Mouse (Mus musculus) ES-E14 (cell line): ENCODE measurements around the gene Kpna7. TPM values are rescaled to one million over a fixed set of nuclear protein-coding genes. Genes with fewer than 3 reads are reported as not detected.

ENCODE experiments used
- DNase-seq: peaks from one replicate; pipeline ENCODE4 v3.0.0-alpha.2; 2013; ENCODE audit warnings: low read depth, low spot score
- H3K27ac ChIP-seq: 2 replicates; pipeline ENCODE4 v1.5.1; 2012; ENCODE audit warnings: low read depth, mild to moderate bottlenecking, low read length, moderate library complexity, mixed read lengths; ENCODE audit not compliant: poor library complexity, insufficient read depth, severe bottlenecking
- H3K36me3 ChIP-seq: 2 replicates; pipeline ENCODE4 v1.6.1; 2012; ENCODE audit warnings: mild to moderate bottlenecking, low read length, moderate library complexity, mixed read lengths; ENCODE audit not compliant: control insufficient read depth, poor library complexity, insufficient read depth, severe bottlenecking
- H3K4me1 ChIP-seq, 2 experiments: fragments of 150-350 bp in 1 of 2; sonication (generic) in 1 of 2; 2 replicates each; pipeline ENCODE4 v1.6.1; 2012; ENCODE audit warnings: low read length in 2 of 2, mild to moderate bottlenecking in 1 of 2, mixed read lengths in 1 of 2; ENCODE audit not compliant: control insufficient read depth in 2 of 2, insufficient read depth in 2 of 2, poor library complexity in 1 of 2
- H3K4me3 ChIP-seq, 2 experiments: fragments of 150-350 bp in 1 of 2; sonication (generic) in 1 of 2; 2 replicates each; pipeline ENCODE4 v1.5.1; 2012; ENCODE audit warnings: low read length in 2 of 2, low read depth in 1 of 2, mild to moderate bottlenecking in 1 of 2, mixed read lengths in 1 of 2; ENCODE audit not compliant: insufficient read depth in 1 of 2, poor library complexity in 1 of 2, severe bottlenecking in 1 of 2
- H3K9ac ChIP-seq: 2 replicates; pipeline ENCODE4 v1.6.1; 2012; ENCODE audit warnings: low read depth, mild to moderate bottlenecking, low read length, mixed read lengths; ENCODE audit not compliant: poor library complexity, insufficient read depth, severe bottlenecking
- H3K9me3 ChIP-seq: fragments of 150-350 bp; sonication (generic); 2 replicates; pipeline ENCODE4 v1.6.1; 2012; ENCODE audit warnings: low read depth, mild to moderate bottlenecking, low read length; ENCODE audit not compliant: control insufficient read depth, insufficient read depth
- CHD2 ChIP-seq: IDR thresholded peaks from 2 replicates; pipeline ENCODE4 v1.6.1; 2014; ENCODE audit warnings: mild to moderate bottlenecking, low read depth, low read length, inconsistent platforms
- HCFC1 ChIP-seq: IDR thresholded peaks from 2 replicates; pipeline ENCODE4 v1.6.1; 2012; ENCODE audit warnings: low read length, inconsistent platforms, borderline replicate concordance; ENCODE audit not compliant: insufficient read depth
- MAFK ChIP-seq: IDR thresholded peaks from 2 replicates; pipeline ENCODE4 v1.6.1; 2014; ENCODE audit warnings: mild to moderate bottlenecking, low read depth, low read length, inconsistent platforms; ENCODE audit not compliant: insufficient read depth
- ZC3H11A ChIP-seq: IDR thresholded peaks from 2 replicates; pipeline ENCODE4 v1.6.1; 2012; ENCODE audit warnings: low read depth, mild to moderate bottlenecking, inconsistent platforms, low read length, borderline replicate concordance
- ZNF384 ChIP-seq: IDR thresholded peaks from 2 replicates; pipeline ENCODE4 v1.6.1; 2012; ENCODE audit warnings: low read depth, low read length, inconsistent platforms
- in situ Hi-C, 2 experiments: fragments of 600-800 bp; cut with MboI; formaldehyde crosslinking; loops; one replicate each; pipeline ENCODE4 v1.15.1; 2025; ENCODE audit warnings: low sequenced_read_pairs in 2 of 2, inconsistent platforms in 1 of 2; ENCODE audit not compliant: unreplicated experiment in 2 of 2
- total RNA-seq: library from RNA; depleted of rRNA; stranded (reverse); fragments of 300-350 nt; gene quantifications from 2 replicates; pipeline ENCODE4 v1.2.3, GENCODE M21; 2012; rRNA removed

Gene Kpna7
- total RNA-seq, 1 experiment: 0.58 TPM

GRCm38 (mm10) chr5:144940904-144941303 lies 142.9 kb downstream of the Kpna7 start:
- in situ Hi-C loops: no loop called here
- H3K27ac ChIP-seq: no peak overlapping the region
- H3K4me1 ChIP-seq: peaks cover 0 to 8% of the 10 kb centered on the region in 2 experiments; a peak in 1 of 4 replicates
- H3K9me3 ChIP-seq: no peaks in the 10 kb centered on the region
- no peak overlapping the region for H3K4me3 ChIP-seq
- DNase-seq: no peak
- no peak overlapping the region for H3K9ac ChIP-seq
- H3K36me3 ChIP-seq: no peaks in the 10 kb centered on the region
- TF ChIP-seq CHD2: no peak
- TF ChIP-seq ZC3H11A: no peak
- no peak for TF ChIP-seq MAFK

- DNase-seq: no peak
- in situ Hi-C loops: no loop called here
Measured at GRCm38 (mm10) chr5:144937304-144937703, 146.5 kb downstream of the Kpna7 start.

More at GRCm38 (mm10) chr5:144937304-144937703, 146.5 kb downstream of the Kpna7 start:
- Histone ChIP-seq H3K27ac (no peak overlapping the region), H3K4me3 (no peak overlapping the region), H3K9me3 (no peaks in the 10 kb centered on the region), H3K9ac (no peak overlapping the region), H3K4me1 (peaks cover 0 to 6% of the 10 kb centered on the region in 2 experiments; a peak in 1 of 4 replicates), H3K36me3 (no peaks in the 10 kb centered on the region)
- no peak for TF ChIP-seq MAFK
- no peak for TF ChIP-seq HCFC1
- TF ChIP-seq CHD2: no peak
- no peak for TF ChIP-seq ZNF384
- no peak for TF ChIP-seq ZC3H11A

Other genes with a start within 250 kb of the Kpna7 start
- 17.9 and 19.2 TPM in 2 replicates for gene Smurf1, start 118.2 kb downstream of the Kpna7 start, total RNA-seq
- not detected in 2 replicates for gene Gm4871, start 51.3 kb downstream of the Kpna7 start, total RNA-seq
- gene 1700018F24Rik, start 41.0 kb downstream of the Kpna7 start, total RNA-seq: not detected in 2 replicates
- 48.2 and 65.4 TPM in 2 replicates for gene Arpc1a, start 200 bp downstream of the Kpna7 start, total RNA-seq
- 185 and 249 TPM in 2 replicates for gene Arpc1b, start 30.2 kb upstream of the Kpna7 start, total RNA-seq
- gene Pdap1, start 56.2 kb upstream of the Kpna7 start, total RNA-seq: 89.3 and 108 TPM in 2 replicates
- gene Bud31, start 56.3 kb upstream of the Kpna7 start, total RNA-seq: 124 and 168 TPM in 2 replicates
- gene Ptcd1, start 83.1 kb upstream of the Kpna7 start, total RNA-seq: 12.8 and 14.3 TPM in 2 replicates
- gene Cpsf4, start 83.2 kb upstream of the Kpna7 start, total RNA-seq: 73.2 and 74.4 TPM in 2 replicates
- gene Atp5j2, start 108.0 kb upstream of the Kpna7 start, total RNA-seq: 537 and 605 TPM in 2 replicates
- gene Zkscan14, start 117.8 kb upstream of the Kpna7 start, total RNA-seq: 5.5 TPM in 2 replicates
- gene Zkscan5, start 120.5 kb upstream of the Kpna7 start, total RNA-seq: 16.9 and 18.0 TPM in 2 replicates
- 31.4 and 36.1 TPM in 2 replicates for gene Zfp655, start 147.7 kb upstream of the Kpna7 start, total RNA-seq
- gene Zscan25, start 196.5 kb upstream of the Kpna7 start, total RNA-seq: 16.8 and 22.5 TPM in 2 replicates